Mouse (Mus musculus) lung, embryonic 14.5 days (tissue): ENCODE measurements around the gene Tmem88b. TPM values are rescaled to one million over a fixed set of nuclear protein-coding genes. Genes with fewer than 3 reads are reported as not detected.
A peak's percentile ranks its signal among the peaks of the same experiment; 100 is the strongest.

ENCODE experiments used
- ATAC-seq: fragments of 200-750 bp; cut with Nextera tagmentation; 2 replicates; pipeline ENCODE4 v1.8.0; 2017; ENCODE audit warnings: mild to moderate bottlenecking, moderate TSS enrichment, moderate library complexity; ENCODE audit not compliant: insufficient read depth
- DNase-seq: peaks from one replicate; pipeline ENCODE4 v3.0.0-alpha.2; 2015
- H3K27ac ChIP-seq: fragments of 300-500 bp; sonication (generic); 2 replicates; pipeline ENCODE4 v1.5.1; 2014; ENCODE audit warnings: low read depth, mild to moderate bottlenecking, moderate library complexity
- H3K27me3 ChIP-seq: fragments of 300-500 bp; sonication (generic); 2 replicates; pipeline ENCODE4 v1.6.1; 2014; ENCODE audit warnings: low read length, control low read depth; ENCODE audit not compliant: insufficient read depth
- H3K36me3 ChIP-seq: fragments of 300-500 bp; sonication (generic); 2 replicates; pipeline ENCODE4 v1.6.1; 2014; ENCODE audit warnings: control low read depth; ENCODE audit not compliant: insufficient read depth
- H3K4me1 ChIP-seq: fragments of 300-500 bp; sonication (generic); 2 replicates; pipeline ENCODE4 v1.6.1; 2014; ENCODE audit warnings: antibody characterized with exemption, control low read depth; ENCODE audit not compliant: insufficient read depth
- H3K4me2 ChIP-seq: fragments of 300-500 bp; sonication (generic); 2 replicates; pipeline ENCODE4 v1.6.1; 2014; ENCODE audit warnings: mild to moderate bottlenecking
- H3K4me3 ChIP-seq: fragments of 300-500 bp; sonication (generic); 2 replicates; pipeline ENCODE4 v1.5.1; 2014; ENCODE audit warnings: low read depth, low read length
- H3K9ac ChIP-seq: fragments of 300-500 bp; sonication (generic); 2 replicates; pipeline ENCODE4 v1.6.1; 2014
- H3K9me3 ChIP-seq: fragments of 300-500 bp; sonication (generic); 2 replicates; pipeline ENCODE4 v1.6.1; 2016; ENCODE audit warnings: low read depth, low read length, control low read depth
- CTCF ChIP-seq: IDR thresholded peaks from 2 replicates; pipeline ENCODE4 v1.5.1; 2016; ENCODE audit warnings: antibody characterized with exemption, low read depth
- WGBS: fragments of 180-500 bp; shearing (Covaris S2); extraction: QIAGEN DNeasy Blood & Tissue Kit; methylation state at CpG from one replicate; pipeline ENCODE4 v1.1.7; 2014; 5-methylcytosine and 5-hydroxymethylcytosine counted together
- polyA plus RNA-seq: library from polyadenylated mRNA; unstranded; fragments of >200 nt; fragmentation: Nextera tagmentation; extraction: Ambion mirVana; gene quantifications from 2 replicates; pipeline ENCODE4 v1.2.1, GENCODE M21; 2014

Gene Tmem88b
- polyA plus RNA-seq, 1 experiment from 2014 or later, result 0.12 TPM

DNA sequence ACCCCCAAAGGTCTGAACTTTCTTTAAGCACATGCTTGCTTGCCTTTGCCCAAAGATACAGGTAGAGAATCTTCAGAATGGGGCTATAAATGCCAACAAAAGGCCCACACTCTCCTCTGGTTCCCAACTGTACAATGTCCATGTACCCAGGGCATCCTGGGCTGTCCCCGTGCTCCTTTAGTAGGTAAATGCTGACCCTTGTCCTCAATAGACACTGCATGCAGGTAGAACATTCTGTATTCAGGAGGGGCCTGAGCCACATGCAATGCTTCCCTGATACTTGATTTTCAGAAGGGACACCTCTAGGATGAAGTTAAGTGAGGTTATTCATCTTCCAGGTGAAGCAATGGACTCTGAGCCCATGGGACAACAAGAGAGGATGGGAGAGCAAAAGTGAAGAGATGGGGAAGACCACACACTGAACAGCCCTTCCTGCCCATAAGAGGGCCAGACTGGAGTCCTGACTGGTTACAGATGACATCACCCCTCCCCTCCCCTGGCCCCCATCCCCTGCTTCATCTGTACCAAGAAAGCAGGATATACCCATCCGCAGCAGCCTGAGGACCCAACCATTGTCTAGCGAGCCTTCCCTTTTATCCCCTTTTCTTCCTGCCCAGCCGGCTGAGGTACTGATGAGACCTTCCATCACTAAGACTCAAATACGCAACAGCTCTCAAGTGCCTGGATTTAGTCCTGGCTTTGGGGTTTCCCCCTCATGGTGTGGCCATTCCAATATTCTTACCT, 12.2 kb downstream of the Tmem88b start:
- Histone ChIP-seq H3K27ac (no peak overlapping the region), H3K4me3 (peak overlapping the region; percentile 36), H3K27me3 (peaks cover 14% of the 10 kb centered on the region), H3K4me1 (peaks cover 32% of the 10 kb centered on the region), H3K9me3 (no peaks in the 10 kb centered on the region), H3K9ac (no peak overlapping the region), H3K4me2 (peak overlapping the region; percentile 73), H3K36me3 (no peaks in the 10 kb centered on the region)
- 29% methylated on average over 5 of the region's 5 CpGs for WGBS
- ATAC-seq (no peak), DNase-seq (peak; percentile 22)
- TF ChIP-seq CTCF, result no peak

DNA sequence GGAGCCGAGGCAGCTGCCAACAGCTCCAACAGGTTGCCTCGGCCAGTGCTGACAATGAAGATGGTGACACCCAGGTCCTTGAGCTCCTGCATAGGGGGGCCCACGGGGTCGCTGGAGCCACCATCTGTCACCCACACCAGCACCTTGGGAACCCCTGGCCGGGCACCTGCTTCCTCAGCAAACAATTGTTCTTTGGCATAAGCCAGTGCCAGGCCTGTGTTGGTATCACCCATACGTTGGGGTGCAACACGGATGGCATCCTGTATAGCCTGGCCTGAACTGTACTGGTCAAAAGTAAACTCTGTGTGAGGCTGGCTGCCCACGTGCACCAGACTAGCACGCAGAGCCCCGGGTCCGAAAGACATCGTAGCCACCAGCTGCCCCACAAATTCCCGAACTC, 12.9 kb downstream of the Tmem88b start:
- H3K4me3 ChIP-seq, result no peak overlapping the region
- no peaks in the 10 kb centered on the region for H3K9me3 ChIP-seq
- H3K27me3 ChIP-seq, result peaks cover 14% of the 10 kb centered on the region
- H3K4me1 ChIP-seq, result peaks cover 29% of the 10 kb centered on the region
- no peak for ATAC-seq
- no peak for TF ChIP-seq CTCF
- H3K36me3 ChIP-seq, result no peaks in the 10 kb centered on the region
- no peak for DNase-seq
- 87% methylated on average over 13 of the region's 13 CpGs for WGBS
- no peak overlapping the region for H3K9ac ChIP-seq
- no peak overlapping the region for H3K27ac ChIP-seq
- H3K4me2 ChIP-seq, result no peak overlapping the region

DNA sequence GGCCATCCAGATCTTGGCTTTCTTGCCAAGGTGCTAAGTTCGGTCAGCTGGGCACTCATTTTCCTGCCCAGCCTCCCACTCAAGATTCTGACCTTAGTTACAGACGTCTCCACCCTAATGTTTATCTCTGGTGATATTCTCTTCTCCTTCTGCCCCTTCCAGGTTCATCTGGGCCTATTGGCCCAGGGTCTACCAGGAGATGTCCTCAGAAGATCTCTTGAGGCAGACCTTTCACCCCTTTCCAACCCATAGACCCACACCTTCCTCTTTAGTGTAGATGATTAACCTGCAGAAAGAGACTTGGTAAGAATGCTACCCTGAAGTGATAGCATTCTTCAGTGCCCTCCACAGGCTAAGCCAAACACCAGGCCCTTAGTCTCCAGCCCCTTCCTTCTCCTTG, 14.0 kb downstream of the Tmem88b start:
- no peak for DNase-seq
- no peak for TF ChIP-seq CTCF
- Histone ChIP-seq H3K9me3 (no peaks in the 10 kb centered on the region), H3K4me1 (peaks cover 21% of the 10 kb centered on the region), H3K27me3 (peaks cover 14% of the 10 kb centered on the region), H3K4me2 (no peak overlapping the region), H3K27ac (no peak overlapping the region), H3K4me3 (no peak overlapping the region), H3K9ac (no peak overlapping the region), H3K36me3 (no peaks in the 10 kb centered on the region)
- WGBS, result 58% methylated on average over 2 of the region's 2 CpGs
- ATAC-seq, result no peak

DNA sequence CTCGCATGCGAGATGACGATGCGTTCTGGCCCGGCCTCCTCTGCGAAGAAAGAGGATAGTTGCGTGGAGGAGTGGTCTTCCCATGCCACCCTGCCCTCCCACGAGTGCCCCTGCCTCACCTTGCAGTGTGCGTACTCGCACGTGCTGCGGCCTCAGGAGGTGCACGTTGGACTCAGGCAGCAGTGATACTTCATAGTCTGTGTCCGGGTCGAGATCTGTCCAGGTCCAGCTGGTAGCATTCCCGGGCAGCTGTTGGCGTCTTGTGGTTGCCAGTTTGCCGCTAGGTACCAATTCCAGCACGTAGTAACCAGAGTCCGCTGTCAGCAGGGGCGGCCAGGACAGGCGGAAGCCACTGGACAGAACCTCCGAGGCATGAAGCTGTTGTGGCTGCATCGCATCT, 15.0 kb downstream of the Tmem88b start:
- H3K4me2 ChIP-seq, result peak overlapping the region; percentile 81
- H3K4me1 ChIP-seq, result peaks cover 14% of the 10 kb centered on the region
- H3K27ac ChIP-seq, result no peak overlapping the region
- peaks cover 14% of the 10 kb centered on the region for H3K27me3 ChIP-seq
- ATAC-seq, result peak; percentile 12
- H3K9ac ChIP-seq, result peak overlapping the region; percentile 79
- H3K4me3 ChIP-seq, result peak overlapping the region; percentile 53
- no peak for TF ChIP-seq CTCF
- 35% methylated on average over 24 of the region's 24 CpGs for WGBS
- H3K9me3 ChIP-seq, result no peaks in the 10 kb centered on the region
- H3K36me3 ChIP-seq, result no peaks in the 10 kb centered on the region
- no peak for DNase-seq

DNA sequence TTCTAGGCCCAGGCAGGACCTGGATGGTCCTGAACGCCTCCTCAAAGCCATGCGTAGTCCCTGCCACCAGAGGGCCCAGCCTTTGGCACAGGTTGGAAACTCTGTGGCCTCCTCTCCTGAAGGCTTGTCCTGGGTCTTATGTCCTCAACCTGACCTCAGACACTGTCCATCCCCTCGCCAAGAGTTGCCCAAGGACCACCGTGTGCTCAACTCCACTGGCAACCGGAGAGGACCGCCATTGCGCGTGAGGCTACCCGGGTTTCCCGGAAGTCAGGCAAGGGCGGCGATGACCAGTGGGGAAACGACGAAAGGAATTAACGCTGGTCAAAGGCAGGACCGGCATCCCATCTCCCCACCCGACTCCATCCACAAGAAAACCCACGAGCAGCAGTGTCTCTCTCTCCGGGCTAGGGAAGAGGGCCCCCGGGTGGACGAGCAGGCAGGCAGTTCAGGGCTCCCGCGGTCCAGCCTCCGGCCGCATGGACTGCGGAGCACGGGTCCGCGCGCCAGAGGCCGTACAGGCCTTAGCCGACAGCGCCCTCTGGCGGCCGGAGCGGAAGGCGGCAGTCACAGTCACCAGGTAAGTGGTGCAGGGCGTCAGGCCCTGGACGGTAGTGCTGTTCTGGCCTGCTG, 15.7 kb downstream of the Tmem88b start:
- whole genome bisulfite sequencing, result 0% methylated on average over 39 of the region's 39 CpGs
- DNase-seq (peak; percentile 95), ATAC-seq (peak; percentile 91)
- Histone ChIP-seq H3K9ac (peak overlapping the region; percentile 79), H3K27me3 (peaks cover 14% of the 10 kb centered on the region), H3K36me3 (no peaks in the 10 kb centered on the region), H3K4me1 (peaks cover 11% of the 10 kb centered on the region), H3K4me2 (peak overlapping the region; percentile 81), H3K9me3 (no peaks in the 10 kb centered on the region), H3K27ac (peak overlapping the region; percentile 78; the same call in 1 of the 2 replicates), H3K4me3 (peak overlapping the region; percentile 53)
- peak; percentile 94 for TF ChIP-seq CTCF

DNA sequence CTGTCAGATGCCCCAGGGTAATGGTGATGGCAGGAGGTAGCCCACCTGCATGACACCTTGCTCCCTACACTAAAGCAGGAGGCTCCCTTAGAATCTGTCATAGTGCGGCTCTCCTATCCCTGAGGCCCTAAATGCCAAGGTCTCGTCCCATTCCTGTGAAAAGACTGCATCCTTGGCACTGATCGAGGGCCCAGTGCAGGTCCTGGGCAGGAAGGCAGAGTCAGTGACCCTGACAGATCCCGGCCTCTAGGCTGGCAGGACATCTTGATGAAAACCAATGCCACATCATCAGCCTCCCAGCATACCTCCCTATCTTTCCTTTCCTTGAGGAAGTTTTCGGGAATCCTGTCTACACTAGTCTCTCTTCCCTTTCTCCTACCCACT, 16.2 kb downstream of the Tmem88b start:
- Histone ChIP-seq H3K36me3 (no peaks in the 10 kb centered on the region), H3K4me1 (peaks cover 6% of the 10 kb centered on the region), H3K4me3 (peak overlapping the region; percentile 53), H3K4me2 (peak overlapping the region; percentile 81), H3K27me3 (peaks cover 14% of the 10 kb centered on the region), H3K9me3 (no peaks in the 10 kb centered on the region), H3K9ac (peak overlapping the region; percentile 79), H3K27ac (no peak overlapping the region)
- ATAC-seq (no peak), DNase-seq (no peak)
- 55% methylated on average over 5 of the region's 5 CpGs for WGBS
- no peak for TF ChIP-seq CTCF

DNA sequence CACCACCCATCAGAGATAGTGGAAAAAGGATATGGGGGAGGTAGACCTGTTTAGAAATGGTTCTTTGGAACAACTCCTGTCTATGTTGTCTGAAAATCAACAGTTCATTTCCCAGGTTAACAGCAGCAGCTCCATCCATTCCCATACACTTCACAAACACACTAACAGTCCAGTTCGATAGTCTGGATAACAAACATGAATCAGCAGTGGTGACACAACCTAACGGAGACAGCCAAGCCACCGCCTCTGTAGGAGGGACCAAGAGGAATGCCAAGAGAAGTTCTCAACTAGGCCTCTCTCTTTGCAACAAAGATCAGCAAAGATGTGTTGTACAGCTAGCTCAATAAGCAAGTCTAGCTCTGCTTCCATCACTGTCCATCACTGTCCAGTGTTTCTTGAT, 23.3 kb downstream of the Tmem88b start:
- Histone ChIP-seq H3K4me3 (no peak overlapping the region), H3K9me3 (no peaks in the 10 kb centered on the region), H3K27ac (no peak overlapping the region), H3K4me2 (no peak overlapping the region), H3K36me3 (peaks cover 2% of the 10 kb centered on the region; the same call in 1 of the 2 replicates), H3K27me3 (no peaks in the 10 kb centered on the region), H3K4me1 (peaks cover 10% of the 10 kb centered on the region), H3K9ac (no peak overlapping the region)
- no peak for ATAC-seq
- WGBS, result 86% methylated on average over 3 of the region's 3 CpGs
- no peak for TF ChIP-seq CTCF
- DNase-seq, result no peak
